Mouse (Mus musculus) megakaryocyte, embryonic 14.5 days (primary cell): ENCODE measurements around the gene Pla2g2d.

Experiments
- FLI1 ChIP-seq: IDR thresholded peaks from 2 replicates; pipeline ENCODE4 v1.6.1; 2012; ENCODE audit warnings: low read length, inconsistent platforms, mixed read lengths
- GATA1 ChIP-seq: IDR thresholded peaks from 3 replicates; pipeline ENCODE4 v1.6.1; 2012; ENCODE audit warnings: mixed read lengths, low read length, inconsistent platforms, borderline replicate concordance

DNA sequence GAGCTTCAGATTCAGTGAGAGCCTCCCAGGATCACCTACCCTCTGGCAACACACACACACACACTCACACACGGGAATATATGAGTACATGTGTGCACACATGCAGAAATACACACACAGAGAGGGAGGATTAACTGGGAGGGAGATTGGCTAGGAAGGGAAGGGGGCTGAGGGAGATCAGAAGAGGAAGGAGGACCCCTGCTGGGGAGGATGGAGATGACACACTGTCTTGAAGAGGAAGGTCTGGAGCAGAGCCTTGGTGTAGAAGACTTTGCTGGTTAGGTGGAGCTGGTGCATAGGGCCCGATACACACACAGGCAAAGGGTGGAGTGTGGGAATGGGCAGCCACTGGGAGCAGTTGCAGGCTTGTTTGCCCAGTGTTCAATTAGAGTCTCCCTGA lies 17.7 kb downstream of the Pla2g2d start:
- TF ChIP-seq GATA1, result no peak
- TF ChIP-seq FLI1, result no peak
